26 mouse cellular contexts compared by ENCODE assay signal in genomic region chr2:142055576-142055975, GRCm38 (mm10).
"Had no signal": no experiment of that assay in that cellular context is flagged by ENCODE, and none has a peak within 500 bp of the region (broad histone marks: within the 10 kb centered on the region; RNA-seq: fewer than 3 reads in every experiment).

No protein-coding gene starts in this region.

- DNase-seq: gastrocnemius, postnatal 14 days; gastrocnemius, postnatal 36 days; heart, adult 11 months; heart, adult 2 months; heart, postnatal 14 days; heart, postnatal 36 days; kidney, adult 11 months; kidney, adult 2 months; kidney, adult 9 months; kidney, postnatal 14 days; kidney, postnatal 36 days; layer of hippocampus, postnatal 36 days; left cerebral cortex, postnatal 4 days had no signal

- H3K4me1 ChIP-seq: liver, embryonic 12.5 days had no signal

- H3K27ac ChIP-seq: heart, adult 2 months; heart, embryonic 13.5 days; heart, embryonic 15.5 days; hindbrain, embryonic 13.5 days; hindbrain, embryonic 15.5 days; hindbrain, postnatal 0 days; kidney, embryonic 15.5 days; kidney, postnatal 0 days; limb, embryonic 13.5 days; limb, embryonic 15.5 days; liver, embryonic 12.5 days; liver, embryonic 14.5 days had no signal

- H3K4me3 ChIP-seq: heart, adult 2 months; heart, embryonic 13.5 days; heart, embryonic 15.5 days; hindbrain, embryonic 13.5 days; hindbrain, embryonic 15.5 days; kidney, embryonic 15.5 days; limb, embryonic 13.5 days; limb, embryonic 15.5 days; liver, embryonic 12.5 days had no signal

- ATAC-seq: hindbrain, postnatal 0 days; intestine, embryonic 16.5 days; liver, embryonic 12.5 days had no signal

- H3K4me2 ChIP-seq: heart, embryonic 11.5 days; heart, embryonic 13.5 days; heart, embryonic 15.5 days; hindbrain, embryonic 13.5 days; hindbrain, embryonic 15.5 days; kidney, embryonic 15.5 days; limb, embryonic 13.5 days; limb, embryonic 15.5 days; liver, embryonic 12.5 days had no signal

- H3K9ac ChIP-seq: heart, embryonic 13.5 days; heart, embryonic 15.5 days; hindbrain, embryonic 13.5 days; hindbrain, embryonic 15.5 days; kidney, embryonic 15.5 days; limb, embryonic 13.5 days; limb, embryonic 15.5 days; liver, embryonic 12.5 days; liver, embryonic 14.5 days had no signal

- H3K27me3 ChIP-seq: heart, embryonic 13.5 days; heart, embryonic 15.5 days; hindbrain, embryonic 13.5 days; hindbrain, embryonic 15.5 days; kidney, embryonic 15.5 days; limb, embryonic 15.5 days; liver, embryonic 12.5 days had no signal

- H3K9me3 ChIP-seq: heart, embryonic 13.5 days; heart, embryonic 15.5 days; hindbrain, embryonic 13.5 days; hindbrain, embryonic 15.5 days; kidney, embryonic 15.5 days; limb, embryonic 13.5 days; limb, embryonic 15.5 days; liver, embryonic 12.5 days had no signal

- H3K36me3 ChIP-seq: heart, embryonic 13.5 days; heart, embryonic 15.5 days; hindbrain, embryonic 13.5 days; hindbrain, embryonic 15.5 days; kidney, embryonic 15.5 days; limb, embryonic 13.5 days; limb, embryonic 15.5 days; liver, embryonic 12.5 days had no signal
